Mouse (Mus musculus): Measurements from ENCODE around the gene Map3k20. TPM values are rescaled to one million over a fixed set of nuclear protein-coding genes. Genes with fewer than 3 reads are reported as not detected.
A peak's percentile ranks its signal among the peaks of the same experiment; 100 is the strongest.

Gene Map3k20
- polyA plus RNA-seq, 1 experiment from 2014 or later = 14.0 TPM

DNA sequence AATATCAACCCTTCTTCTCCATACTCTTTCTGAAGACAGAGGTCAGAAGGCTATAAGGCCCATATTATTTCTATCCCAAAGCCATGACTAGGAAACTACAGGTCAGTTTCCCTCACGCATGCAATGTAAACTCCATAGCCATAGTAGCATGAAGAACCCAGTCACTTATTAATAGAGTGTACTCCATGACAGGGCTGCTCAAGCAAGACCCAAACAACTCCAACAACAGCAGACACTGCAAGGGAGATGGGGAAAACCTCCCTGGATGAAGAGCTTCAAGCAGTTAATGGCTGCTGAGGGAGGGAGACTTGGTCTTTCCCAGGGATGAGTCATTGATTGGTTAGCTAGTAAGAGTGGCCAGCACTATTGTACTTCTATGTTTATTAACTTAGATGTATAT, 78.0 kb downstream of the Map3k20 start:
- H3K9ac ChIP-seq (replicated peaks; ENCODE audit: low read length) = no peak overlapping the region
- H3K27me3 ChIP-seq (ENCODE audit: insufficient read depth, low read length) = no peaks in the 10 kb centered on the region
- no peaks in the 10 kb centered on the region for H3K9me3 ChIP-seq (ENCODE audit: low read length)
- no peak overlapping the region for H3K27ac ChIP-seq (ENCODE audit: low read length)
- no peak overlapping the region for H3K4me3 ChIP-seq (ENCODE audit: low read length)
- H3K4me1 ChIP-seq (ENCODE audit: insufficient read depth, low read length) = peaks cover 15% of the 10 kb centered on the region; the same call in 1 of the 2 replicates
- no peak overlapping the region for H3K4me2 ChIP-seq (replicated peaks; ENCODE audit: low read depth, low read length)
- no peaks in the 10 kb centered on the region for H3K36me3 ChIP-seq (ENCODE audit: insufficient read depth, low read length)
- WGBS = 71% methylated on average over 1 of the region's 1 CpGs
- ATAC-seq (ENCODE audit: low FRiP score, low TSS enrichment) = peak; percentile 95

GRCm38 (mm10) chr2:72365930-72366329, 80.5 kb downstream of the Map3k20 start:
- no peaks in the 10 kb centered on the region for H3K36me3 ChIP-seq (ENCODE audit: insufficient read depth, low read length)
- H3K4me1 ChIP-seq (ENCODE audit: insufficient read depth, low read length) = peaks cover 18% of the 10 kb centered on the region
- WGBS = 31% methylated on average over 7 of the region's 7 CpGs
- no peak overlapping the region; the same call in 1 of the 2 replicates for H3K27ac ChIP-seq (ENCODE audit: low read length)
- no peak overlapping the region for H3K9ac ChIP-seq (replicated peaks; ENCODE audit: low read length)
- H3K27me3 ChIP-seq (ENCODE audit: insufficient read depth, low read length) = no peaks in the 10 kb centered on the region
- no peak overlapping the region for H3K4me3 ChIP-seq (ENCODE audit: low read length)
- no peak for ATAC-seq (ENCODE audit: low FRiP score, low TSS enrichment)
- H3K9me3 ChIP-seq (ENCODE audit: low read length) = no peaks in the 10 kb centered on the region
- no peak overlapping the region for H3K4me2 ChIP-seq (replicated peaks; ENCODE audit: low read depth, low read length)

GRCm38 (mm10) chr2:72366503-72366902, 81.1 kb downstream of the Map3k20 start:
- H3K36me3 ChIP-seq (ENCODE audit: insufficient read depth, low read length) = no peaks in the 10 kb centered on the region
- H3K9me3 ChIP-seq (ENCODE audit: low read length) = no peaks in the 10 kb centered on the region
- no peak overlapping the region for H3K27ac ChIP-seq (ENCODE audit: low read length)
- no peak overlapping the region for H3K4me2 ChIP-seq (replicated peaks; ENCODE audit: low read depth, low read length)
- 43% methylated on average over 5 of the region's 5 CpGs for WGBS
- H3K4me3 ChIP-seq (ENCODE audit: low read length) = no peak overlapping the region
- no peak for ATAC-seq (ENCODE audit: low FRiP score, low TSS enrichment)
- no peak overlapping the region for H3K9ac ChIP-seq (replicated peaks; ENCODE audit: low read length)
- no peaks in the 10 kb centered on the region for H3K27me3 ChIP-seq (ENCODE audit: insufficient read depth, low read length)
- peaks cover 18% of the 10 kb centered on the region for H3K4me1 ChIP-seq (ENCODE audit: insufficient read depth, low read length)

DNA sequence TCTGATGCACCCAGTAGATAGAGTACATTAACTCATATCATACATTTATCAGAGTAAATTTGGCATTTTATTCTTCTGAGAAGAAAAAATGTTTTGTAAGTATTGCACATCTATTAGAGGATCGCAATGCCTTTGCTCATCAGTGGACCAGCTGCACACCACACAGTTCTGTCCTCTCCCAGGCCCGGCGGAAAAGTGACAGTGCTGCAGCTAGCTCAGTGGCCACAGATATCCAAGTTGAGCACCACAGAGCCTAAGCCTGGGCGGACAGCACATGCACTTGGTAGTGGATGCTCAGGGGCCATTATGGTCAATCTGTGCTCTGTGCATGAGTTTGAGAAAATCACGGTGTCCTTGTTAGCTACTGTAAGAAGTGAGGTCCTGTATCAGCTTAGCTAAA, 82.4 kb downstream of the Map3k20 start:
- Histone ChIP-seq H3K4me1 (ENCODE audit: insufficient read depth, low read length) (peaks cover 18% of the 10 kb centered on the region), H3K9ac (replicated peaks; ENCODE audit: low read length) (no peak overlapping the region), H3K36me3 (ENCODE audit: insufficient read depth, low read length) (no peaks in the 10 kb centered on the region), H3K9me3 (ENCODE audit: low read length) (no peaks in the 10 kb centered on the region), H3K4me2 (replicated peaks; ENCODE audit: low read depth, low read length) (no peak overlapping the region), H3K27ac (ENCODE audit: low read length) (no peak overlapping the region), H3K4me3 (ENCODE audit: low read length) (no peak overlapping the region), H3K27me3 (ENCODE audit: insufficient read depth, low read length) (no peaks in the 10 kb centered on the region)
- WGBS = 94% methylated on average over 5 of the region's 5 CpGs
- no peak for ATAC-seq (ENCODE audit: low FRiP score, low TSS enrichment)

GRCm38 (mm10) chr2:72369140-72369600, 83.7 kb downstream of the Map3k20 start:
- Histone ChIP-seq H3K4me2 (replicated peaks; ENCODE audit: low read depth, low read length) (no peak overlapping the region), H3K27ac (ENCODE audit: low read length) (peak overlapping the region; percentile 80)

GRCm38 (mm10) chr2:72372136-72372535, 86.7 kb downstream of the Map3k20 start:
- no peak for ATAC-seq (ENCODE audit: low FRiP score, low TSS enrichment)
- Histone ChIP-seq H3K36me3 (ENCODE audit: insufficient read depth, low read length) (no peaks in the 10 kb centered on the region), H3K4me3 (ENCODE audit: low read length) (no peak overlapping the region), H3K9ac (replicated peaks; ENCODE audit: low read length) (no peak overlapping the region), H3K9me3 (ENCODE audit: low read length) (no peaks in the 10 kb centered on the region), H3K27me3 (ENCODE audit: insufficient read depth, low read length) (no peaks in the 10 kb centered on the region), H3K27ac (ENCODE audit: low read length) (no peak overlapping the region), H3K4me2 (replicated peaks; ENCODE audit: low read depth, low read length) (no peak overlapping the region), H3K4me1 (ENCODE audit: insufficient read depth, low read length) (peaks cover 15% of the 10 kb centered on the region)
- 88% methylated on average over 13 of the region's 13 CpGs for WGBS

More at GRCm38 (mm10) chr2:72369140-72369600, 83.7 kb downstream of the Map3k20 start:
- 52% methylated on average over 6 of the region's 6 CpGs for WGBS
- Histone ChIP-seq H3K27me3 (ENCODE audit: insufficient read depth, low read length) (no peaks in the 10 kb centered on the region), H3K4me1 (ENCODE audit: insufficient read depth, low read length) (peaks cover 23% of the 10 kb centered on the region), H3K9me3 (ENCODE audit: low read length) (no peaks in the 10 kb centered on the region), H3K9ac (replicated peaks; ENCODE audit: low read length) (no peak overlapping the region), H3K4me3 (ENCODE audit: low read length) (no peak overlapping the region), H3K36me3 (ENCODE audit: insufficient read depth, low read length) (no peaks in the 10 kb centered on the region)
- no peak for ATAC-seq (ENCODE audit: low FRiP score, low TSS enrichment)

- Histone ChIP-seq H3K27me3 (ENCODE audit: insufficient read depth, low read length) (no peaks in the 10 kb centered on the region), H3K4me2 (replicated peaks; ENCODE audit: low read depth, low read length) (no peak overlapping the region), H3K4me1 (ENCODE audit: insufficient read depth, low read length) (peaks cover 15% of the 10 kb centered on the region), H3K9me3 (ENCODE audit: low read length) (no peaks in the 10 kb centered on the region), H3K4me3 (ENCODE audit: low read length) (no peak overlapping the region), H3K9ac (replicated peaks; ENCODE audit: low read length) (no peak overlapping the region), H3K27ac (ENCODE audit: low read length) (no peak overlapping the region), H3K36me3 (ENCODE audit: insufficient read depth, low read length) (0 out of 2 replicates have a peak, but pooled peaks cover 5% of the 10 kb centered on the region)
- 37% methylated on average over 3 of the region's 3 CpGs for WGBS
- ATAC-seq (ENCODE audit: low FRiP score, low TSS enrichment) = peak; percentile 76
Observed at GRCm38 (mm10) chr2:72374076-72374475, 88.6 kb downstream of the Map3k20 start.

DNA sequence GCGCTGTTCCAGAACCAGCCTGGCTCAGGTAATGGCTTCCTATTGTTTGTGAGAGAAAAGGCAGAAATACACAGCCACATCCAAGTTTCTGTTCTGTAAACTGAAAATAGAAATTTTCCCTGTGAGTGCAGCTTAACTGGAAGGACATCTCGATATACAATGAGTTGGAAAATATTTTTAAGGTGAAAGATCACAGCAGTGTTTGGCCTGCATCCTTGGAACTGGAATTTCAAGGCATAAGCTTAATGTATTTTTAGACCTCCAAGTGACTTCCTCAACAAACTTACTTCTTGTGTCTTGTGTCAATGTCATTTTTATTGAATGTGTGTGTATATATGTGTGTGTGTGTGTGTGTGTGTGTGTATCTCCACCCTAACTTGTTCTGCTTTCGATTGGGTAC, 90.4 kb downstream of the Map3k20 start:
- Histone ChIP-seq H3K4me1 (ENCODE audit: insufficient read depth, low read length) (peaks cover 11% of the 10 kb centered on the region), H3K9ac (replicated peaks; ENCODE audit: low read length) (peak overlapping the region; percentile 29; the same call in 1 of the 2 replicates), H3K4me3 (ENCODE audit: low read length) (no peak overlapping the region), H3K9me3 (ENCODE audit: low read length) (no peaks in the 10 kb centered on the region), H3K4me2 (replicated peaks; ENCODE audit: low read depth, low read length) (no peak overlapping the region), H3K36me3 (ENCODE audit: insufficient read depth, low read length) (0 out of 2 replicates have a peak, but pooled peaks cover 5% of the 10 kb centered on the region), H3K27me3 (ENCODE audit: insufficient read depth, low read length) (no peaks in the 10 kb centered on the region), H3K27ac (ENCODE audit: low read length) (peak overlapping the region; percentile 80)
- 73% methylated on average over 3 of the region's 3 CpGs for WGBS
- no peak for ATAC-seq (ENCODE audit: low FRiP score, low TSS enrichment)

DNA sequence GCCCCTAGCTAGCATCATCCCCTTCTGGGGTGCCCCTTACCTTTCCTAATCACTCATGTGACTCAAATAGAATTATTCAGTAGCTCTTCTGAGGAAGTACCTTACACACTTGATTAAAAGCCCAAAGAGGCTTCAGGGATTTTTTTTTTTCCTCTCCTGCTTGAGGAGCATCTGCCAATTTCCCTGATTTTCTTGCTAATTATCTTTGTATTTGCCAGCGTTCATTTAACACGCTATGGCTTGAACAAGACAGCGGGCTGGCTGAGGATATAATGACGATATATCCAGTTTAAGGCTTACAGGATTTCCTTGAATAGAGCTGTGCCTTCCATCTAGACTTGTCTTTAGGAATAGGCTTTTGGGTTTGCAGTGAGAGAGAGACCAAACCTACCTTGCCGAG, 91.5 kb downstream of the Map3k20 start:
- peaks cover 11% of the 10 kb centered on the region for H3K4me1 ChIP-seq (ENCODE audit: insufficient read depth, low read length)
- H3K27me3 ChIP-seq (ENCODE audit: insufficient read depth, low read length) = no peaks in the 10 kb centered on the region
- no peak for ATAC-seq (ENCODE audit: low FRiP score, low TSS enrichment)
- H3K36me3 ChIP-seq (ENCODE audit: insufficient read depth, low read length) = 0 out of 2 replicates have a peak, but pooled peaks cover 5% of the 10 kb centered on the region
- no peak overlapping the region for H3K4me3 ChIP-seq (ENCODE audit: low read length)
- no peak overlapping the region for H3K27ac ChIP-seq (ENCODE audit: low read length)
- H3K4me2 ChIP-seq (replicated peaks; ENCODE audit: low read depth, low read length) = no peak overlapping the region
- H3K9ac ChIP-seq (replicated peaks; ENCODE audit: low read length) = no peak overlapping the region
- H3K9me3 ChIP-seq (ENCODE audit: low read length) = no peaks in the 10 kb centered on the region
- 95% methylated on average over 5 of the region's 5 CpGs for WGBS

- H3K27me3 ChIP-seq (ENCODE audit: insufficient read depth, low read length) = no peaks in the 10 kb centered on the region
- no peaks in the 10 kb centered on the region for H3K9me3 ChIP-seq (ENCODE audit: low read length)
- no peak overlapping the region for H3K27ac ChIP-seq (ENCODE audit: low read length)
- H3K4me1 ChIP-seq (ENCODE audit: insufficient read depth, low read length) = peaks cover 11% of the 10 kb centered on the region
- no peak overlapping the region for H3K9ac ChIP-seq (replicated peaks; ENCODE audit: low read length)
- no peak for ATAC-seq (ENCODE audit: low FRiP score, low TSS enrichment)
- WGBS = 90% methylated on average over 11 of the region's 11 CpGs
- peaks cover 7% of the 10 kb centered on the region; the same call in 1 of the 2 replicates for H3K36me3 ChIP-seq (ENCODE audit: insufficient read depth, low read length)
- no peak overlapping the region for H3K4me3 ChIP-seq (ENCODE audit: low read length)
- no peak overlapping the region for H3K4me2 ChIP-seq (replicated peaks; ENCODE audit: low read depth, low read length)
Observed at GRCm38 (mm10) chr2:72379425-72379824, 94.0 kb downstream of the Map3k20 start.

Measured in kidney, embryonic 16.5 days (tissue).